Mouse (Mus musculus): Measurements from ENCODE around the gene Cpeb3. TPM values are rescaled to one million over a fixed set of nuclear protein-coding genes. Genes with fewer than 3 reads are reported as not detected.
"Not testable (repeated sequence)": the region's sequence is repeated elsewhere in the genome, so short reads cannot be mapped to it uniquely, and the experiment has no call there.

Gene Cpeb3
- polyA plus RNA-seq, 1 experiment, result 3.7 TPM

GRCm38 (mm10) chr19:37209467-37210128, 1.2 kb upstream of the Cpeb3 start:
- Histone ChIP-seq H3K4me1 (ENCODE audit: control insufficient read depth, insufficient read depth, low read length) (no peaks in the 10 kb centered on the region), H3K36me3 (ENCODE audit: control insufficient read depth, insufficient read depth, low read length, poor library complexity, severe bottlenecking) (peaks cover 38% of the 10 kb centered on the region), H3K27ac (ENCODE audit: insufficient read depth, low read length) (0 out of 2 replicates have a peak overlapping the region, but pooled peaks have one; percentile 38), H3K9me3 (replicated peaks; ENCODE audit: control insufficient read depth, insufficient read depth, low read length, poor library complexity, severe bottlenecking) (no peaks in the 10 kb centered on the region), H3K9ac (ENCODE audit: low read depth, poor library complexity, severe bottlenecking) (peak overlapping the region; percentile 98), H3K4me3 (ENCODE audit: low read depth, low read length) (peak overlapping the region; percentile 81), H3K27me3 (ENCODE audit: control insufficient read depth, insufficient read depth, low read length, poor library complexity, severe bottlenecking) (no peaks in the 10 kb centered on the region)
- TF ChIP-seq POLR2A (IDR thresholded peaks at IDR 0.05; ENCODE audit: insufficient read depth, low read length) (no peak), EP300 (IDR thresholded peaks at IDR 0.05; ENCODE audit: insufficient read depth, low read depth, low read length) (no peak), CTCF (IDR thresholded peaks at IDR 0.05; ENCODE audit: low read depth, low read length) (peak; percentile 6)

GRCm38 (mm10) chr19:37208986-37209385, 585 bp upstream of the Cpeb3 start:
- H3K36me3 ChIP-seq (ENCODE audit: control insufficient read depth, insufficient read depth, low read length, poor library complexity, severe bottlenecking), result peaks cover 38% of the 10 kb centered on the region
- H3K4me3 ChIP-seq (ENCODE audit: low read depth, low read length), result peak overlapping the region; percentile 81
- no peaks in the 10 kb centered on the region for H3K9me3 ChIP-seq (replicated peaks; ENCODE audit: control insufficient read depth, insufficient read depth, low read length, poor library complexity, severe bottlenecking)
- no peak overlapping the region for H3K27ac ChIP-seq (ENCODE audit: insufficient read depth, low read length)
- no peaks in the 10 kb centered on the region for H3K27me3 ChIP-seq (ENCODE audit: control insufficient read depth, insufficient read depth, low read length, poor library complexity, severe bottlenecking)
- no peak for TF ChIP-seq POLR2A (IDR thresholded peaks at IDR 0.05; ENCODE audit: insufficient read depth, low read length)
- no peaks in the 10 kb centered on the region for H3K4me1 ChIP-seq (ENCODE audit: control insufficient read depth, insufficient read depth, low read length)
- peak overlapping the region; percentile 98 for H3K9ac ChIP-seq (ENCODE audit: low read depth, poor library complexity, severe bottlenecking)

GRCm38 (mm10) chr19:37207303-37208175, 862 bp downstream of the Cpeb3 start, which contains the start of gene March5:
Gene March5 (plus strand): TSS chr19:37207543.
- peak within 1 kb of the TSS; percentile 79 for H3K4me3 ChIP-seq (ENCODE audit: low read depth, low read length)
- H3K27me3 ChIP-seq (ENCODE audit: control insufficient read depth, insufficient read depth, low read length, poor library complexity, severe bottlenecking), result no peaks in the 10 kb centered on the region
- TF ChIP-seq EP300 (IDR thresholded peaks at IDR 0.05; ENCODE audit: insufficient read depth, low read depth, low read length) (no peak), POLR2A (IDR thresholded peaks at IDR 0.05; ENCODE audit: insufficient read depth, low read length) (no peak), CTCF (IDR thresholded peaks at IDR 0.05; ENCODE audit: low read depth, low read length) (no peak)

GRCm38 (mm10) chr19:37206641-37207302, 1.6 kb downstream of the Cpeb3 start:
- Histone ChIP-seq H3K4me1 (ENCODE audit: control insufficient read depth, insufficient read depth, low read length) (no peaks in the 10 kb centered on the region), H3K4me3 (ENCODE audit: low read depth, low read length) (peak overlapping the region; percentile 79), H3K36me3 (ENCODE audit: control insufficient read depth, insufficient read depth, low read length, poor library complexity, severe bottlenecking) (peaks cover 18% of the 10 kb centered on the region), H3K9ac (ENCODE audit: low read depth, poor library complexity, severe bottlenecking) (peak overlapping the region; percentile 98), H3K27ac (ENCODE audit: insufficient read depth, low read length) (no peak overlapping the region), H3K27me3 (ENCODE audit: control insufficient read depth, insufficient read depth, low read length, poor library complexity, severe bottlenecking) (no peaks in the 10 kb centered on the region), H3K9me3 (replicated peaks; ENCODE audit: control insufficient read depth, insufficient read depth, low read length, poor library complexity, severe bottlenecking) (no peaks in the 10 kb centered on the region)
- TF ChIP-seq CTCF (IDR thresholded peaks at IDR 0.05; ENCODE audit: low read depth, low read length) (no peak), EP300 (IDR thresholded peaks at IDR 0.05; ENCODE audit: insufficient read depth, low read depth, low read length) (no peak), POLR2A (IDR thresholded peaks at IDR 0.05; ENCODE audit: insufficient read depth, low read length) (no peak)

More at GRCm38 (mm10) chr19:37207303-37208175, 862 bp downstream of the Cpeb3 start, which contains the start of gene March5:
- peak within 1 kb of the TSS; percentile 98 for H3K9ac ChIP-seq (ENCODE audit: low read depth, poor library complexity, severe bottlenecking)
- H3K27ac ChIP-seq (ENCODE audit: insufficient read depth, low read length), result peak within 1 kb of the TSS; percentile 79
- no peaks in the 10 kb centered on the region for H3K9me3 ChIP-seq (replicated peaks; ENCODE audit: control insufficient read depth, insufficient read depth, low read length, poor library complexity, severe bottlenecking)
- H3K36me3 ChIP-seq (ENCODE audit: control insufficient read depth, insufficient read depth, low read length, poor library complexity, severe bottlenecking), result peaks cover 26% of the 10 kb centered on the region
- H3K4me1 ChIP-seq (ENCODE audit: control insufficient read depth, insufficient read depth, low read length), result no peaks in the 10 kb centered on the region

GRCm38 (mm10) chr19:37205155-37205554, 3.2 kb downstream of the Cpeb3 start:
- H3K4me3 ChIP-seq (ENCODE audit: low read depth, low read length); H3K36me3 ChIP-seq (ENCODE audit: control insufficient read depth, insufficient read depth, low read length, poor library complexity, severe bottlenecking); H3K27me3 ChIP-seq (ENCODE audit: control insufficient read depth, insufficient read depth, low read length, poor library complexity, severe bottlenecking); H3K9ac ChIP-seq (ENCODE audit: low read depth, poor library complexity, severe bottlenecking); H3K4me1 ChIP-seq (ENCODE audit: control insufficient read depth, insufficient read depth, low read length); H3K27ac ChIP-seq (ENCODE audit: insufficient read depth, low read length); H3K9me3 ChIP-seq (replicated peaks; ENCODE audit: control insufficient read depth, insufficient read depth, low read length, poor library complexity, severe bottlenecking): not testable (repeated sequence)
